Mouse (Mus musculus) brain, embryonic 14.5 days (tissue): ENCODE measurements at regions not wholly inside any gene's neighbourhood (a gene's known extent, or its start where the extent isn't known, plus 50 kb on each side); places are given as distances from the start of the nearest gene placed in this dataset.

ENCODE experiments used
- CTCF ChIP-seq: fragments of 200-500 bp; IDR thresholded peaks from 2 replicates; pipeline ENCODE4 v1.5.1; 2012; ENCODE audit warnings: inconsistent platforms, mild to moderate bottlenecking, moderate library complexity, borderline replicate concordance; ENCODE audit not compliant: insufficient read depth, insufficient read length; ENCODE audit errors: extremely low read depth
- POLR2A ChIP-seq: fragments of 200-500 bp; IDR thresholded peaks from 2 replicates; pipeline ENCODE4 v1.6.1; 2012; ENCODE audit warnings: mild to moderate bottlenecking, inconsistent platforms, borderline replicate concordance; ENCODE audit not compliant: poor library complexity, insufficient read depth, insufficient read length, severe bottlenecking; ENCODE audit errors: extremely low read depth

- TF ChIP-seq CTCF = no peak
- no peak for TF ChIP-seq POLR2A
These were observed 128.0 kb upstream of the Tex13c2 start for GRCm38 (mm10) chrX:42361400-42362028.
